Mouse (Mus musculus) right cerebral cortex, postnatal 4 days (tissue): ENCODE data around the gene Slc16a10.
"Not testable (repeated sequence)": the region's sequence is repeated elsewhere in the genome, so short reads cannot be mapped to it uniquely, and the experiment has no call there.

ENCODE experiments used
- DNase-seq: peaks from one replicate; pipeline ENCODE4 v3.0.0-alpha.2; 2022

Gene Slc16a10

GRCm38 (mm10) chr10:40020401-40020800 is 121.7 kb downstream of the Slc16a10 start:
- no peak for DNase-seq

GRCm38 (mm10) chr10:40019492-40019891 is 122.6 kb downstream of the Slc16a10 start:
- no peak for DNase-seq

- DNase-seq = no peak
Observed at GRCm38 (mm10) chr10:40018261-40018860, 123.7 kb downstream of the Slc16a10 start.

- DNase-seq = no peak
Observed at GRCm38 (mm10) chr10:40009591-40009990, 132.5 kb downstream of the Slc16a10 start.

GRCm38 (mm10) chr10:40008847-40009246 is 133.2 kb downstream of the Slc16a10 start:
- DNase-seq = not testable (repeated sequence)

GRCm38 (mm10) chr10:40007953-40008352 is 134.1 kb downstream of the Slc16a10 start:
- DNase-seq = no peak

- no peak for DNase-seq
Observed at GRCm38 (mm10) chr10:40006963-40007362, 135.1 kb downstream of the Slc16a10 start.

GRCm38 (mm10) chr10:40000746-40001145 is 141.3 kb downstream of the Slc16a10 start:
- DNase-seq = no peak

GRCm38 (mm10) chr10:39991155-39991554 is 150.9 kb downstream of the Slc16a10 start:
- no peak for DNase-seq

- DNase-seq = no peak
Observed at GRCm38 (mm10) chr10:39986466-39986865, 155.6 kb downstream of the Slc16a10 start, which contains the start of gene Mfsd4b5. Gene Mfsd4b5, minus strand, starts transcription at chr10:39986646.
